Mouse (Mus musculus) cortical plate, adult 2 months (tissue): Measurements from ENCODE around the gene 1700001C19Rik. TPM values are rescaled to one million over a fixed set of nuclear protein-coding genes. Genes with fewer than 3 reads are reported as not detected.
A peak's percentile ranks its signal among the peaks of the same experiment; 100 is the strongest.

Source experiments
- H3K27ac ChIP-seq: fragments of 200-500 bp; 2 replicates; pipeline ENCODE4 v1.5.1; 2012; ENCODE audit warnings: low read length, control low read depth, inconsistent platforms; ENCODE audit not compliant: insufficient read depth
- H3K4me1 ChIP-seq: fragments of 200-500 bp; 2 replicates; pipeline ENCODE4 v1.6.1; 2011; ENCODE audit warnings: low read length; ENCODE audit not compliant: control insufficient read depth, insufficient read depth
- H3K4me3 ChIP-seq: fragments of 200-500 bp; 2 replicates; pipeline ENCODE4 v1.5.1; 2011; ENCODE audit warnings: mild to moderate bottlenecking, low read length, control low read depth; ENCODE audit not compliant: insufficient read depth
- CTCF ChIP-seq: fragments of 200-500 bp; IDR thresholded peaks from 2 replicates; pipeline ENCODE4 v1.5.1; 2011; ENCODE audit warnings: mild to moderate bottlenecking, control low read depth, low read length; ENCODE audit not compliant: insufficient read depth; ENCODE audit errors: extremely low read depth
- POLR2A ChIP-seq: fragments of 200-500 bp; IDR thresholded peaks from 2 replicates; pipeline ENCODE4 v1.6.1; 2011; ENCODE audit warnings: mild to moderate bottlenecking, low read length, control low read depth; ENCODE audit not compliant: insufficient read depth; ENCODE audit errors: extremely low read depth
- polyA plus RNA-seq: library from polyadenylated mRNA; depleted of rRNA; stranded (reverse); fragments of >200 nt; gene quantifications from 2 replicates; pipeline ENCODE4 v1.2.3, GENCODE M21; 2012

The 1700001C19Rik gene
- polyA plus RNA-seq, 1 experiment: 0.33 TPM

DNA sequence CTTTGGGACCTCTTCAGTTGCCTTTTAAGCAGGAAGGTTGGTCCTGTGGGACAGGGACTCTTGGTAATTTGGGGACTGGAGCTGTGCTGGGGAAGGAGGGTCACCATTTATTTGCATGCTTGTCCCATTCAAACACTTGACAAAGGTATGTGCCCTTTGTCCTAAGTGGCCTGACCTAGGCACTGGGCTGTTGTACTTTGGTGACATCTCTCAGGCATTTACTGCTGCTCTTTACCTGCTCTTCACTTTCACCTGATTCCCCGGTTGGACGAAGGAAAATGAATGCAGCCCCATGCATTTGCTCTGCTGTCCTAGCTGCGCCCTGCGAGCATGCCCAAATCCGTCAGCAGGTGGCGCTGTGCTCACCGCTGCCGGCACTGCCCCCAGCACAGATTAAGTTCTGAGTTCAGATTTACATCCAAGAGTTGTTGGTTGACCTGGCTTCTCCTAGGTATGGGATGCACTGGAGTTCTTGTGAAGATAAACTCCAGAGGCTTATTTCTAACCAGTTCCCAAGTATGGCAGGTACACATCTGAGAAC lies 36.3 kb upstream of the 1700001C19Rik start:
- Histone ChIP-seq H3K4me3 (no peak overlapping the region), H3K27ac (no peak overlapping the region), H3K4me1 (no peaks in the 10 kb centered on the region)
- TF ChIP-seq POLR2A (no peak), CTCF (peak; percentile 74)

DNA sequence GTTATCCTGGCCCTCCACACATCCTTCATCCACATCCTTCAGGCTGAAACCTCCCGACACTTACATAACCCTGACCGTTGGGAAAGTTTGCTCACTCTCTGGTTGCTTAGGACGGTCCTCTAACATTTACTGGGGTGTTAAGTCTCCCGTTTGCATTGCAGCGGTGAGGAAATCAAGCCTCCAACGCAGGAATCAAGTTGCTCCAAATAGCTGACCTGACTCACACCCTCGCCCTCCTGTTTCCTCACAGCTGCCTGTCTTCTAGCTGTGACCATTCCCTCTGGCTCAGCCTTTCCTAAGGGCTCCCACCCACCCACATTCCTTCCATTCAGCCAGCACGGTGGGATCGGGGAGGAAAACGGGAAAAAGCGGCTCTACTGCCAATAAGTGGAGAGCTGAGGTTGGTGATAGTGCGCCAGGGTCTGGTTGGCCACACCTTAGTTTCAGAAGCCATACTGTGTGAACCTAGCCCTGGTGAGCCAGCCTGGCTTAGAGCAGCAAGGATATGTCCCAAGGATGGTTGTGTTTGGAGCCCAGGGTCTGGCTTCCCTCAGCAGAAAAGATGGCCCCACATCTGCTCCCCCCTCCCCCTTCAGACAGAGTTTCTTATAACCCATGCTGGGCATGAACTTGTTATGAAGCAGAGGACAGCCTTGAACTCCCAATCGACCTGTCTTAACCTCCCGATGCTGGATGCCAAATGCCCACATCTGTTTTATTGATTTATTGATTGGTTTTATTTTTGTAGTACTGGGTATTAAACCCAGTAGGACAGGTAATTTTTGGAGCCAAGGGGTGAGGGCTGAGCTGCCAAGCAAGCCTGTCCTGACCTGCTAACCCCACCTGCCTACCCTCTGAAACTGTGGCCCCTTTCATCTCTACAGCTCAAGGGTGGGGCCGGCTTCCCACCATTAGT lies 35.5 kb upstream of the 1700001C19Rik start:
- Histone ChIP-seq H3K4me3 (no peak overlapping the region), H3K4me1 (no peaks in the 10 kb centered on the region), H3K27ac (no peak overlapping the region)
- TF ChIP-seq POLR2A (no peak), CTCF (no peak)

DNA sequence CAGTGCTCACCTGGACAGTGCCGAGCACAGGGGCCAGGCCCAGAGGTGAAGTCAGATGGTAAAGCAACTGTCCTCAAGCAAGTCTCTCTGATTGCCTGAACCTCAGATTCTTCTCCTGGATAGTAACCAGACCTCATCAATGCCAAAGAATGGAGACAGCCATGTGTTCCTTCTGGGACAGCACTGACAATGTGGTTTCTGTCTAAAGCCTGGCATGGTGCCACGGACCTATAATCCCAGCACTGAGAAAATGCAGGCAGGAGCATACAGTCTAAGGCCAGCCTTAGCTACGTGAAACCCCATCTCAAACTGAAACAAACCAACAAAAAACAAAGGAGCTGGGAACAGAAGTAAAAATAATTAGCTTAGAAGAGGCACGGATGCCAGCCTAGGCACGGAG lies 33.5 kb upstream of the 1700001C19Rik start:
- Histone ChIP-seq H3K4me1 (no peaks in the 10 kb centered on the region), H3K4me3 (no peak overlapping the region), H3K27ac (no peak overlapping the region)
- TF ChIP-seq POLR2A (no peak), CTCF (no peak)

DNA sequence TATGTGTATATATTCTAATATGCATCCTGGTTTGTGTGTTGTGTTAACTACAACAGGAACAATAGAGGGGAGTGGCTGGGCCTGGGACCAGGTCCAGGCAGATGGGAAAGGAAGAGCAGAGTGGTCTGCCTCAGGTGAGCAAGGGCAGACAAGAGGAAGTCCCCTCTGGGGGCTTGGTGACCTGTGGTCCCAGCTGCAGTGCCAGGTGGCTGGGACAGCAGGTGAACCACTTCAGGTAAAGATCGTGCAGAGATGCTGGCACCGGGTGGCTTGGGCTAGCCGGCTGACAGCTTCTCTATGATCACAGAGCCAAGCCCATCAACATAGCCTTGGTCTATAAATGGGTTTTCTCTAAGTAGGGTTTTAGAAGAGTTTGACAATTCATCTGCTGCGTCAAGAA lies 32.9 kb upstream of the 1700001C19Rik start:
- H3K27ac ChIP-seq: no peak overlapping the region
- H3K4me3 ChIP-seq: no peak overlapping the region
- H3K4me1 ChIP-seq: no peaks in the 10 kb centered on the region
- TF ChIP-seq CTCF: no peak
- no peak for TF ChIP-seq POLR2A

DNA sequence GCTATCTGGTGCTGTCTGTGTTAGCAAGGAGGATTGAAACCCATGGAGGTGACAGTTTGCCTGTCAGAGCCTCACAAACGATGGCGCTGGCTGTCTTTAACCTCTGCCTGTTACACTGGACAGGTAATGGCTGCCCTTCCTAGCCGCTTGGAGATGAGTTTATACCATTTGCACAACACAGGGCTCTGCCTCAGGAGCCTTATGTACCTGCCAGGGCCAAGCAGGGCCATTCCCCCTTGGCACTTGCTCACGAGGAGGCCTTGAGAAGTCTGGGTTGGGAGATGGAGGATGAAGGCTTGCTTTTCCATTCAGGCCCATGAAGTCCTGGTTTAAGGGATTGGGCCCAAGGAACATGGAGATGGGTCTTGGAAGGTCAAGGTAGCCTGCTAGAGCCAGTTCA lies 32.5 kb upstream of the 1700001C19Rik start:
- TF ChIP-seq CTCF (no peak), POLR2A (no peak)
- no peak overlapping the region for H3K27ac ChIP-seq
- H3K4me1 ChIP-seq: no peaks in the 10 kb centered on the region
- H3K4me3 ChIP-seq: no peak overlapping the region

DNA sequence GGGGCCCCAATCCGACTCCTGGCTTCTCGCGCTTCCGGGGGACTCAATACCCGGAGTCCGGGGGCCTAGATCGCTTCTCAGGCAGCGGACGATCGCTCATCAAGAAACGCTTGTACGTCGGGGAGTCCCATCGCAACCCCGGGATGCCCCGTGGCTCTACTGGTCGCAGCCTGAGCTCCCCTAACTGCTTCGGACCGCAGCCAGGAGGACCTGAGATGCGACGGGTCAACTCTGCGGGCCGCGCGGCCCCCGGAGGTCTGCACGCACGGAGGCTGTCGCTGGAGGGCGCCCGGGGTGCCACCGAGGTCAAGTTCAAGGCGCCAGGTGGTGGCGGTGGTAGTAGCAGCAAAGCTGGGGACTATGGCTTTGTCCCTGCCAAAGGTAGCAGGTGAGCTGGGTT lies 31.3 kb upstream of the 1700001C19Rik start:
- Histone ChIP-seq H3K4me1 (no peaks in the 10 kb centered on the region), H3K4me3 (no peak overlapping the region), H3K27ac (no peak overlapping the region)
- no peak for TF ChIP-seq CTCF
- TF ChIP-seq POLR2A: no peak

DNA sequence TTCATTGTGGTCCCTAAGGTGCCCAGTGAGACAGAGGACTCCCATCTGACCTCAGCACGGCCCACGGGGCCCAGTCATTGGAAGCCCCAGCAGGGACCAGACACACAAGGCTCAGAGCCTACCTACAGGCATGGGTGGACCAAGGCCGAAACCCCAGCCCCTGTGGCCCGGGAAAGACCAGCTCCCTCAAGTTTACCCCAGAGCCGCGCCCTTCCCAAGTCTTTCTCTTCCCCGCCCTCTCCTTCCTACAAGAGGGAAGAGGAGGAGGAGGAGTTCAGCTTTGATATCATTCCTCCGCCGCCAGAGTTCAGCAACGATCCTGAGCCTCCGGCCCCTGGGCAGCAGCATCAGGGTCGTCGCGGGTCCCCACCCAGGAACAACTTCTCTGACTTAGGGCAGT lies 30.9 kb upstream of the 1700001C19Rik start:
- H3K4me1 ChIP-seq: no peaks in the 10 kb centered on the region
- no peak overlapping the region for H3K4me3 ChIP-seq
- no peak overlapping the region for H3K27ac ChIP-seq
- TF ChIP-seq POLR2A: no peak
- no peak for TF ChIP-seq CTCF

DNA sequence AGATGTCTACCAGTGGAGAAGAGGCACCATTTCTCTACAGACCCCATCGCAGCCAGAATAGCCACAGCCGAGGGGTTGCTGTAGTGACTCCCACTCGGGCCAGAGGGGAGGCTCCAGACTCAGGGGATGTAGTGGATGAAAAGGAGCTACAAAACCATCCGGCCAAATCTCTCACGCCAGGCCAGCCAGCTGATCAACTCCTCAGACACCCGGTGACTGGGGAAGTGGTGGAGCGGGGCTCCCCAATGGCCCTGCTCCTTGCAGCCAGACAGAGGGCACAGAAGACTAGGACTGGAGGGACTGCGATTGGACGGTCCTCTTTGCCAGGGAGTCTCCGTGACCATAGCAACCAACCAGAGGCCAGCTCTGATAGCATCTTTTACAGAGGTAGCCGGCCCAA lies 30.5 kb upstream of the 1700001C19Rik start:
- Histone ChIP-seq H3K4me3 (no peak overlapping the region), H3K4me1 (no peaks in the 10 kb centered on the region), H3K27ac (no peak overlapping the region)
- TF ChIP-seq CTCF (no peak), POLR2A (no peak)

DNA sequence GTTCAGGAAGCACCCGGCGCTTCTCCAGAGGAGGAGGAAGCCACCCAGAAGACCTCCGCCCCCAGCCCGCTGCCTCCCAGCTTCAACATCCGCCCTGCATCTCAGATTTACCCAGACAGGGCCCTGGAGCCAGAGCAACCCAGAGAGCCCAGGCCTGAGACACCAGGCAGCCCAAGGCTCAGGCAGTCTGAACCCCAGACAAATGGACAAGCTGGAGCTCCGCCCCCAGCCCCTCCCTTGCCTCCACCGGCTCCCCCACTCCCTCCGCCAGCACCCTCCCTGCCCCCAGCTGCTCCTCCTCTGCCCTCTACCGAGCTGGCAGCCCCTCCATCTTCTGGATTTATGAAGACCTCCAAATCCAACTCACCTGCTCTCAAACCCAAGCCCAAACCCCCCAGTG lies 29.1 kb upstream of the 1700001C19Rik start:
- Histone ChIP-seq H3K27ac (no peak overlapping the region), H3K4me3 (no peak overlapping the region), H3K4me1 (no peaks in the 10 kb centered on the region)
- TF ChIP-seq CTCF (no peak), POLR2A (no peak)

DNA sequence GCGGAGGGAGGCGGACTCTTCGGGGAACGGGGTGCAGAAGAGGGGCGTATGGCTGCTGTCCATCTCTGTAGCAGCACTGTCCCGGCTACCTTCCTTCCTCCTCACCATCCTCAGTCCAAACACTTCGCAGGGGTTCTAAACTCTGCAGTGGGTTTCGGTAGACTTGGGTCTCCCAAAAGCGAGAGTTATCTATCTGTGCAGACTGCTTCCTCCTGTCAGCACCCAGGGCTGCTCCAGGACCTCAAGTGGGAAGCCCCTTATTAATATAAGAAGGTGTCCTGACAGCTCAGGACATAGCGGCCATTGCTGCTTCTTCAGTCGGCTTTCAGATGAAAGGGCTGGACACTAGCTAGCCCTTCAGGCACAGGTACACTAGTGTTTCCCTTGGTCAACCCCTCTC lies 27.8 kb upstream of the 1700001C19Rik start:
- Histone ChIP-seq H3K4me3 (no peak overlapping the region), H3K27ac (no peak overlapping the region), H3K4me1 (no peaks in the 10 kb centered on the region)
- TF ChIP-seq CTCF (no peak), POLR2A (no peak)
